Mouse (Mus musculus): ENCODE data around the gene Cpxcr1. TPM values are rescaled to one million over a fixed set of nuclear protein-coding genes. Genes with fewer than 3 reads are reported as not detected.

The Cpxcr1 gene
- polyA plus RNA-seq (2015; fragmentation: Nextera tagmentation; extraction: Ambion mirVana) = not detected in 2 replicates

- Histone ChIP-seq H3K27me3 (no peaks in the 10 kb centered on the region), H3K4me2 (no peak within 1 kb of the TSS), H3K9me3 (no peaks in the 10 kb centered on the region), H3K9ac (no peak within 1 kb of the TSS), H3K36me3 (no peaks in the 10 kb centered on the region), H3K27ac (no peak within 1 kb of the TSS), H3K4me1 (no peaks in the 10 kb centered on the region), H3K4me3 (no peak within 1 kb of the TSS)
- no peak for ATAC-seq (ENCODE audit: insufficient number of reproducible peaks, low FRiP score, low TSS enrichment, low read depth)
Measured at GRCm38 (mm10) chrX:116448644-116449043, at the start of gene Cpxcr1. Gene Cpxcr1, plus strand, starts transcription at chrX:116448944.

Other genes with a start within 250 kb of the Cpxcr1 start
- gene H2afb2, start 232.2 kb downstream of the Cpxcr1 start, polyA plus RNA-seq (2015; fragmentation: Nextera tagmentation; extraction: Ambion mirVana) = not detected in 2 replicates

All from limb, embryonic 15.5 days (tissue).